Mouse (Mus musculus) mature B cell (primary cell): ENCODE data around the gene Erc1.

Experiments used
- in situ Hi-C: fragments of 300-500 bp; cut with MboI; formaldehyde crosslinking; loops from 2 replicates; pipeline ENCODE4 v1.14.3; 2019

Gene Erc1

GRCm38 (mm10) chr6:119526498-119526897 is 321.5 kb downstream of the Erc1 start:
- in situ Hi-C loops, result no loop called here

DNA sequence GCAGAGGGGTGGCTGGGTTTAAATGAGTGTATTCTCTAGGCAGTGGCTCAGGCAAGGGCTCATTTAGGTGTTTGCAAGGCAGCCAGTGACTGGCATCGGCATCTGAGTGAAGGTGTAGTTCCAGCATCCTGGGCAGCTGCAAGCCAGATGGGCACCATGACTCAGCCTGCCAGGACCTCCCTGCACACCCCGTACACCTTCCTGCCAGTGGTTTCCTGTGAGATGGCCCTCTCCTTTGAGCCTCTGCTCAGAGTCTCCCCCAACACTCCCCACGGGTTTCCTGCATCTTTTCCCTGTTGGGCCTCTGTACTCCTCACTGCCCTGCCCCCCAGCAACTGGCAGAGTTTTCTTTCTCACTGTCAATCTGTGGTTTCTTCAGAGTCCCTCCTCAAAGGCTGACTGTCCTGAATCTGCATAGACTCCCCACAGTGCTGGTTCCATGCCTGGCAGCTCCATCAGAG is 326.0 kb downstream of the Erc1 start:
- in situ Hi-C loops, result no loop called here

DNA sequence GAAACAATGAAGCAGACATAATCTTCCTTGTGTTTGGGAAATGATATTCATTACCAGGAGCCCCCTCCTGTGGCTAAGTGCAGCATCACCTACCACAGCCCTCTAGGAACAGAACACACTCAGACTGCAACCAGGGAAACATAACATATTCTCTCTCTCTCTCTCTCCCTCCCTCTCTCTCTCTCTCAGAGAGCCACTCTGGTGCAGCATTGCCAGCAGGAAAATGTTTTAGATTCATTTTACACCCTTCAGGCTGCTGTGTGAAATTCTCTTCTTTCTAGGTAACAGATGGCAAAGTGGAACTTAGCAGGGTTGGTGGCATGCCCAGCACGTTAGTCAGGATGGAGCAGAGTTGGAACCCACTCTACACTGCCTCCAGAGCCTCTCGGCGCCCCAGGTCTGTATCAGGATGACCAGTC is 326.5 kb downstream of the Erc1 start:
- in situ Hi-C loops, result no loop called here
